Mouse (Mus musculus): Measurements from ENCODE around the gene Kat2a.

DNA sequence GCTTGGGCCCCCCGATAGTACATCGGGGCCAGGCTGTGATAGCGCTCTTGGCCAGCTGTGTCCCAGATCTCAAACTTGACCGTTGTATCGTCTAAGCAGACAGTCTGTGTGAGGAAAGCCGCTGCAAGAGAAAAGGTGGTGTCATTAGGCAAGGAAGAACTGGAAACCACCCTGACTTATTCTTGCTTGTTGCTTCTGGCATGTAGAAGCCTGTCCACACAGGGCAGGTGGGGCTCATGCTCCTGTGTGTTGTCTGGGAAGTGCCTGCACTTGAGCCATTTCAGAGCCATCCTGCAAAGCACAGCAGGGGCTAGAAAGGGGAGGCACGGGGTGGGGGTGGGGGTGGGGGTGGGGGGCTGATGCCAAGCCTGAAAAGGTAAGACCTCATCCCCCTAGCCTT is 6.2 kb upstream of the Kat2a start:
- no peak for TF ChIP-seq CTCF (conservative IDR thresholded peaks at IDR 0.05; ENCODE audit: insufficient read depth, insufficient read length, low read depth, low read length)
- no peak for TF ChIP-seq POLR2A (IDR thresholded peaks at IDR 0.05; ENCODE audit: low read depth, low read length)

Measured in kidney, adult 2 months (tissue).